Mouse (Mus musculus) stomach, postnatal 0 days (tissue): ENCODE measurements around the gene Usp25. TPM values are rescaled to one million over a fixed set of nuclear protein-coding genes. Genes with fewer than 3 reads are reported as not detected.

Source experiments
- ATAC-seq: fragments of 200-750 bp; cut with Nextera tagmentation; 2 replicates; pipeline ENCODE4 v1.8.0; 2017; ENCODE audit not compliant: low FRiP score, low TSS enrichment
- DNase-seq: peaks from one replicate; pipeline ENCODE4 v3.0.0-alpha.2; 2016; ENCODE audit warnings: low spot score
- H3K27ac ChIP-seq: fragments of 300-500 bp; sonication (generic); replicated peaks from 2 replicates; pipeline ENCODE4 v1.5.1; 2014; ENCODE audit warnings: mild to moderate bottlenecking, control low read depth
- H3K27me3 ChIP-seq: fragments of 300-500 bp; sonication (generic); 2 replicates; pipeline ENCODE4 v1.6.1; 2014; ENCODE audit warnings: low read length; ENCODE audit not compliant: control insufficient read depth, insufficient read depth
- H3K36me3 ChIP-seq: fragments of 300-500 bp; sonication (generic); 2 replicates; pipeline ENCODE4 v1.6.1; 2014; ENCODE audit warnings: low read length, mixed read lengths; ENCODE audit not compliant: control insufficient read depth, insufficient read depth
- H3K4me1 ChIP-seq: fragments of 300-500 bp; sonication (generic); replicated peaks from 2 replicates; pipeline ENCODE4 v1.6.1; 2014; ENCODE audit warnings: antibody characterized with exemption; ENCODE audit not compliant: control insufficient read depth, insufficient read depth
- H3K4me2 ChIP-seq: fragments of 300-500 bp; sonication (generic); replicated peaks from 2 replicates; pipeline ENCODE4 v1.6.1; 2014; ENCODE audit warnings: low read depth, mild to moderate bottlenecking, control low read depth, moderate library complexity
- H3K4me3 ChIP-seq: fragments of 300-500 bp; sonication (generic); 2 replicates; pipeline ENCODE4 v1.5.1; 2014; ENCODE audit warnings: low read depth, low read length, control low read depth
- H3K9ac ChIP-seq: fragments of 300-500 bp; sonication (generic); 2 replicates; pipeline ENCODE4 v1.6.1; 2014; ENCODE audit warnings: mild to moderate bottlenecking, low read length, control low read depth, mixed read lengths
- H3K9me3 ChIP-seq: fragments of 300-500 bp; sonication (generic); 2 replicates; pipeline ENCODE4 v1.6.1; 2016; ENCODE audit warnings: low read length; ENCODE audit not compliant: control insufficient read depth
- CTCF ChIP-seq: IDR thresholded peaks from 2 replicates; pipeline ENCODE4 v1.5.1; 2016; ENCODE audit warnings: antibody characterized with exemption, low read depth, mild to moderate bottlenecking, moderate library complexity
- EP300 ChIP-seq: optimal IDR thresholded peaks from 2 replicates; pipeline ENCODE3; 2016; ENCODE audit warnings: antibody characterized with exemption
- WGBS: fragments of 180-500 bp; shearing (Covaris S2); extraction: QIAGEN DNeasy Blood & Tissue Kit; methylation state at CpG from one replicate; pipeline ENCODE4 v1.1.7; 2014; 5-methylcytosine and 5-hydroxymethylcytosine counted together
- polyA plus RNA-seq: library from polyadenylated mRNA; unstranded; fragments of >200 nt; fragmentation: Nextera tagmentation; extraction: Ambion mirVana; gene quantifications from 2 replicates; pipeline ENCODE4 v1.2.1, GENCODE M21; 2015

The Usp25 gene
- polyA plus RNA-seq, 1 experiment from 2014 or later: 31.1 TPM

DNA sequence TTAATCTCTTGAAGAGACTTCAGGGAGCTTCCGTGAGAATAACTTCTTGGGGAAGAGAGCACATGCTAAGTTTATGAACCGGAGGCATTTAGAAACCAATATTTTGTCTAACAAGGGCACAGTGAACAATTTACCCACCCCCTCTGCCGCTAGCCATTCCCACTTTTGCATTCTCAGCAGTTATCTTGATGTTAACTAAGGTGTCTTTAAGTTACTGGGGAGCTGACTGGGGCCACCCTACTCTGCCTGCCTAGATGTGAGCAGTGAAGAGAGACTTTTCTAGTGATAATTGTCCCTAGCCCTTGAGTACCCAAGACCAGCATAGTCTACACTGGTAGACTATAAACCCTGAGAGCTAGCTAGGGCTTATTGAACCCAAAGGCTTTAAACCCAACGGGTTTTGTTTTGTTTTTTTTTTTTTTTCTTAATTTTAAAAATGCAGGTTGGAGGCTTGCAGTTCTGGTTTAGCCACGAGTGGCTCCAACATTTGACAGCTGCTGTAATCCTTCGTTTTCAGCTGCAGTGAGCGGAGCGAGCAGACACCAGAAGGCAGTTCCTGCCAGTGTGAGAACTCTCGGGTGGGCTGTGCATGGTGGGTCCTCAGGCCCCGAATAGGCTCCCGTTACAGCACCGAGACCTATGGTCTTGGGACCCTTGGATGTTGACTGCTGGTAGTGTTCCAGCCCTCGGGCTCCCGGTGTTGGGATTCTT is 14.6 kb downstream of the Usp25 start:
- Histone ChIP-seq H3K9ac (no peak overlapping the region; the same call in 1 of the 2 replicates), H3K27me3 (no peaks in the 10 kb centered on the region), H3K9me3 (0 out of 2 replicates have a peak, but pooled peaks cover 3% of the 10 kb centered on the region), H3K27ac (no peak overlapping the region), H3K36me3 (no peaks in the 10 kb centered on the region; the same call in 1 of the 2 replicates), H3K4me2 (peak overlapping the region; percentile 45), H3K4me1 (no peaks in the 10 kb centered on the region; the same call in 1 of the 2 replicates), H3K4me3 (peak overlapping the region; percentile 27)
- no peak for ATAC-seq
- no peak for DNase-seq
- no peak for TF ChIP-seq EP300
- TF ChIP-seq CTCF: no peak
- WGBS: 51% methylated on average over 14 of the region's 14 CpGs

DNA sequence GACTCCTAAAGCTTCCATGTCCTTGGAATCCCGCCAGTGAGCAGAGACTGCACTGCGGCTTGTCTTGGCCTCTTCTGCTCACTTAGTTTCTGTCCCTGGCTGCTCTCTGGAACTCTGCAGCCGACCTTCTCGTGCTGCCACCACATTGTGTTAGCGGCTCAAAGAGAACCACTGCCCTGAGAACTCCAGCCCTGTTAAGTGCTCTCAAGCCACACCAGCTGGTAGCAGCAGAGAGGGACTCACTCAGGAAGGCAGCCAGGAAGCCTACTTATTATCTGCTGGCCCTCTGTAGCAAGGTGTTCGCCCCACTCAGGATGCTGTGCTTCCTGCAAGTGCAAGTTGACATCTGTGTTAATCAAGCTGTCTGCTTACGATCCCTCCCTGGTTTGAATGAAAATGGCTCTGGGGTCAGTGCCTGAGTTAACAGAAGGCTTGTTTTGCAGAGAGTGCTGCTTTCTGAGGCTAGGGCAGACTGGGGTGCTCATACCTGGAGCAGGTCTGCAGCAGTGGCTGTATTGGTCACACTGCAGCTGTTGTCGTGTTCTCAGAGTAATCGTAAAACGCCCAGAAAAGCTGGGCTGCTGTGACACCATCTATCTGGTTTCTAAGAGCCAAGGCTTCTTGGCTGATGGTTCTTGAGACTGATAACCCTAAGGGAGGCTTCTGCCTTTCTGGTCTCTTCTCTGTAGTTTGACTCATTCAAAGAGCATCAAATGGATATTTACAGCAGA is 15.3 kb downstream of the Usp25 start:
- WGBS: 50% methylated on average over 10 of the region's 10 CpGs
- no peaks in the 10 kb centered on the region; the same call in 1 of the 2 replicates for H3K36me3 ChIP-seq
- H3K27ac ChIP-seq: no peak overlapping the region
- H3K4me3 ChIP-seq: peak overlapping the region; percentile 27
- TF ChIP-seq EP300: no peak
- no peak; the same call in 1 of the 2 replicates for TF ChIP-seq CTCF
- no peak overlapping the region; the same call in 1 of the 2 replicates for H3K9ac ChIP-seq
- H3K4me1 ChIP-seq: no peaks in the 10 kb centered on the region; the same call in 1 of the 2 replicates
- no peaks in the 10 kb centered on the region for H3K27me3 ChIP-seq
- 0 out of 2 replicates have a peak, but pooled peaks cover 3% of the 10 kb centered on the region for H3K9me3 ChIP-seq
- H3K4me2 ChIP-seq: peak overlapping the region; percentile 45
- ATAC-seq: peak; percentile 26; the same call in 1 of the 2 replicates
- no peak for DNase-seq

DNA sequence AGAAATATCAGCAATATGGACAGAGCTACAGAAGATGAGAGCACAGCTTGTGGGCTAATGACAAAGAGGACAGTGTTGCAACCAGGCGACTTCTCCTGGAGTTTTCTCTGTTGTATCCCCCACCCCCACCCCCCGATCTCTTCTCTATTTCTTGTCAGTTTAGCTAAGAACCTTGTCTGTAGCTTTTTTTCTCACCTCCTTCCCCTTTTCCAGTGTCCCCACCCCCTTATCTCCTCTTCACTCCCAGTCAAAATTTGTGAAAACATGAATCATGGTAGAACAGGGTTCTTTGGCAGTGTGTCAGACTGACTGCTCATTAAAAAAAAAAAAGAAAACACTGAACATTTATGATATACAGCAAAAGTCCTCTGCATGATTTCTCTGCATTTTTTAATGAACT is 16.9 kb downstream of the Usp25 start:
- no peak overlapping the region for H3K27ac ChIP-seq
- H3K27me3 ChIP-seq: no peaks in the 10 kb centered on the region
- no peak overlapping the region for H3K4me3 ChIP-seq
- 76% methylated on average over 2 of the region's 2 CpGs for WGBS
- no peak overlapping the region for H3K4me2 ChIP-seq
- H3K9me3 ChIP-seq: no peaks in the 10 kb centered on the region
- H3K9ac ChIP-seq: no peak overlapping the region
- DNase-seq (no peak), ATAC-seq (no peak)
- no peaks in the 10 kb centered on the region; the same call in 1 of the 2 replicates for H3K4me1 ChIP-seq
- H3K36me3 ChIP-seq: no peaks in the 10 kb centered on the region
- TF ChIP-seq EP300 (no peak), CTCF (no peak)

DNA sequence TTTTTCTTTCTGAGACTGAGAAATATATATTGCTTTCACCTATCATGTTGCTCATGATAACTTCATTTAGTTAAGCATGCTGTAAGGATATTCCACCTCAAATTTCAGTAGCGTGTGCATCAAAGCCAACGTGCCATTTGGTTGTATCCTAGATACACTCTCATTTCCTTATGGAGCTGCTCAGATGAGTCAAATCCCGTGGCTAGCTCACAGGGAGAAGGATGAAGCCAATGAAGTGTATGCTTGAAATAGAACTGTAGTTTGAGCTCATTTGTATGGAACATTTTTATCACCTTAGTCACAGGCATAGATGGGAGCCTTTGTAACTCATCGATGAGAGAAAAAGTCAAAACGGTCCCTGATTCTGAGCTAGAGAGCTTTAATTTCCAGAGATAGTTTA is 20.8 kb downstream of the Usp25 start:
- Histone ChIP-seq H3K9me3 (no peaks in the 10 kb centered on the region), H3K4me1 (no peaks in the 10 kb centered on the region; the same call in 1 of the 2 replicates), H3K9ac (no peak overlapping the region), H3K27ac (no peak overlapping the region), H3K4me3 (no peak overlapping the region), H3K36me3 (peaks cover 3% of the 10 kb centered on the region; the same call in 1 of the 2 replicates), H3K4me2 (no peak overlapping the region), H3K27me3 (no peaks in the 10 kb centered on the region)
- 86% methylated on average over 5 of the region's 5 CpGs for WGBS
- ATAC-seq: no peak
- no peak for DNase-seq
- TF ChIP-seq EP300 (no peak), CTCF (no peak)

GRCm38 (mm10) chr16:77034751-77035150 is 21.2 kb downstream of the Usp25 start:
- no peak for ATAC-seq
- 74% methylated on average over 8 of the region's 8 CpGs for WGBS
- Histone ChIP-seq H3K4me1 (no peaks in the 10 kb centered on the region), H3K27me3 (no peaks in the 10 kb centered on the region), H3K4me3 (no peak overlapping the region), H3K27ac (no peak overlapping the region), H3K36me3 (peaks cover 3% of the 10 kb centered on the region; the same call in 1 of the 2 replicates), H3K9ac (no peak overlapping the region), H3K4me2 (no peak overlapping the region), H3K9me3 (no peaks in the 10 kb centered on the region)
- TF ChIP-seq CTCF (no peak), EP300 (no peak)
- no peak for DNase-seq

GRCm38 (mm10) chr16:77041573-77041972 is 28.1 kb downstream of the Usp25 start:
- Histone ChIP-seq H3K4me1 (no peaks in the 10 kb centered on the region), H3K27me3 (no peaks in the 10 kb centered on the region), H3K9me3 (no peaks in the 10 kb centered on the region), H3K9ac (no peak overlapping the region), H3K36me3 (peaks cover 6% of the 10 kb centered on the region), H3K4me3 (no peak overlapping the region), H3K4me2 (no peak overlapping the region), H3K27ac (no peak overlapping the region)
- TF ChIP-seq EP300 (no peak), CTCF (no peak)
- ATAC-seq (no peak), DNase-seq (no peak)
- WGBS: 77% methylated on average over 5 of the region's 5 CpGs
